Mouse (Mus musculus) hindbrain, embryonic 11.5 days (tissue): ENCODE results near the gene Ldhb. TPM values are rescaled to one million over a fixed set of nuclear protein-coding genes. Genes with fewer than 3 reads are reported as not detected.

ENCODE experiments used
- ATAC-seq: fragments of 200-750 bp; cut with Nextera tagmentation; 2 replicates; pipeline ENCODE4 v1.8.0; 2017; ENCODE audit warnings: mild to moderate bottlenecking, moderate TSS enrichment, moderate library complexity; ENCODE audit not compliant: low FRiP score
- DNase-seq: peaks from one replicate; pipeline ENCODE4 v3.0.0-alpha.2; 2015; ENCODE audit warnings: low spot score
- H3K27ac ChIP-seq: fragments of 300-500 bp; sonication (generic); 2 replicates; pipeline ENCODE4 v1.5.1; 2014; ENCODE audit warnings: mild to moderate bottlenecking, low read depth, low read length
- H3K27me3 ChIP-seq: fragments of 300-500 bp; sonication (generic); 2 replicates; pipeline ENCODE4 v1.6.1; 2014; ENCODE audit warnings: mild to moderate bottlenecking, low read length, moderate library complexity, mixed read lengths; ENCODE audit not compliant: control insufficient read depth, insufficient read depth
- H3K36me3 ChIP-seq: fragments of 300-500 bp; sonication (generic); 2 replicates; pipeline ENCODE4 v1.6.1; 2014; ENCODE audit warnings: mild to moderate bottlenecking, low read length, moderate library complexity, mixed read lengths; ENCODE audit not compliant: control insufficient read depth, insufficient read depth
- H3K4me1 ChIP-seq: fragments of 300-500 bp; sonication (generic); replicated peaks from 2 replicates; pipeline ENCODE4 v1.6.1; 2014; ENCODE audit warnings: low read length, mixed read lengths; ENCODE audit not compliant: control insufficient read depth, insufficient read depth
- H3K4me2 ChIP-seq: fragments of 300-500 bp; sonication (generic); replicated peaks from 2 replicates; pipeline ENCODE4 v1.6.1; 2014; ENCODE audit warnings: mild to moderate bottlenecking, low read depth, low read length
- H3K4me3 ChIP-seq: fragments of 300-500 bp; sonication (generic); 2 replicates; pipeline ENCODE4 v1.5.1; 2014; ENCODE audit warnings: low read depth, low read length
- H3K9ac ChIP-seq: fragments of 300-500 bp; sonication (generic); 2 replicates; pipeline ENCODE4 v1.6.1; 2014; ENCODE audit warnings: low read depth, low read length
- H3K9me3 ChIP-seq: fragments of 300-500 bp; sonication (generic); 2 replicates; pipeline ENCODE4 v1.6.1; 2016; ENCODE audit warnings: low read length; ENCODE audit not compliant: control insufficient read depth
- WGBS: fragments of 180-500 bp; shearing (Covaris S2); extraction: QIAGEN DNeasy Blood & Tissue Kit; methylation state at CpG from one replicate; pipeline ENCODE4 v1.1.7; 2014; 5-methylcytosine and 5-hydroxymethylcytosine counted together
- polyA plus RNA-seq: library from polyadenylated mRNA; unstranded; fragments of >200 nt; fragmentation: Nextera tagmentation; extraction: Ambion mirVana; gene quantifications from 2 replicates; pipeline ENCODE4 v1.2.1, GENCODE M21; 2014

The Ldhb gene
- 388 and 406 TPM in 2 replicates for polyA plus RNA-seq

DNA sequence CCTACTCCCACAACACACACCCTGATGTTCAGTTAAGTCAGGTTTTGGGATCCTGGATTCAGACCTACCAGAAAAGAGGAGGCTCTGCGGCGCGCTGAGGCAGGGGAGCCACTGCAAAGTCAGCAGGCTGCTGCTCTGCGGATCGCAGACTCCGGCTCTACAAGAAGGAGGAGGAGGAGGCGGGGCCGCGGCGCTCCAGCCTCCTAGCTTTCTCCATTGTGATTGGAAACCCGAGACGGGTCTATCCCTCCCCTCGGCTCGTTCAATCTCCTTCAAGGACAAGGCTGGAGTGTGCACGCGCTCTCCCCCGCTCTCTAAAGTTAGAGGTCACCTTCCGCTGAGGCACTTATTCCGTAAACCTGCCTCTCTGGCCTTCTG lies at the start of gene Ldhb:
Ldhb (minus strand) TSS at position 173 of the 378 bp plus-strand sequence.
- ATAC-seq (peak; percentile 97), DNase-seq (peak; percentile 89)
- peak within 1 kb of the TSS; percentile 57 for H3K4me2 ChIP-seq
- no peak within 1 kb of the TSS for H3K27ac ChIP-seq
- no peaks in the 10 kb centered on the region for H3K9me3 ChIP-seq
- peak within 1 kb of the TSS; percentile 54 for H3K4me3 ChIP-seq
- 0 out of 2 replicates have a peak, but pooled peaks cover 3% of the 10 kb centered on the region for H3K4me1 ChIP-seq
- H3K36me3 ChIP-seq = no peaks in the 10 kb centered on the region
- H3K9ac ChIP-seq = peak within 1 kb of the TSS; percentile 59
- WGBS = under 1% methylated on average over 19 of the region's 19 CpGs
- H3K27me3 ChIP-seq = peaks cover 4% of the 10 kb centered on the region; the same call in 1 of the 2 replicates

DNA sequence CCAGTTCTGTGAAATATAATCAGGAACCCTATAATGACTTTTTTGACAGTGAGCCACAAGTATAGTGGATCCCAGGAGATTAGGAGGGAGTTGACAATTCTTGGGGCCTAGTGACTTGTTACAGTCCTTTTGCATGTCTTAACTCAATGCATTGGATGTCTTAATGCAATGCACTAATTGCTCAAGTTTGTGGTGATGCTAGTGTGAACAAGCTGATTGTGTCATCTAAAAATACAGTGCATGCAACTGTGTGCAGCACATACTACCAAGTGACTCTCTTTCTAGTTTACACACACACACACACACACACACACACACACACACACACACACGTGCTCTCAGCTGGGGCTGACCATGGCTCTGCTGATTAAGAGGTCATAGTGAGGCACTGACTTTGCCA lies 48.2 kb upstream of the Ldhb start:
- Histone ChIP-seq H3K36me3 (no peaks in the 10 kb centered on the region), H3K27ac (no peak overlapping the region), H3K27me3 (no peaks in the 10 kb centered on the region), H3K9ac (no peak overlapping the region), H3K4me1 (no peaks in the 10 kb centered on the region), H3K4me2 (no peak overlapping the region), H3K9me3 (no peaks in the 10 kb centered on the region), H3K4me3 (no peak overlapping the region)
- WGBS = 42% methylated on average over 1 of the region's 1 CpGs
- DNase-seq = no peak
- no peak for ATAC-seq

DNA sequence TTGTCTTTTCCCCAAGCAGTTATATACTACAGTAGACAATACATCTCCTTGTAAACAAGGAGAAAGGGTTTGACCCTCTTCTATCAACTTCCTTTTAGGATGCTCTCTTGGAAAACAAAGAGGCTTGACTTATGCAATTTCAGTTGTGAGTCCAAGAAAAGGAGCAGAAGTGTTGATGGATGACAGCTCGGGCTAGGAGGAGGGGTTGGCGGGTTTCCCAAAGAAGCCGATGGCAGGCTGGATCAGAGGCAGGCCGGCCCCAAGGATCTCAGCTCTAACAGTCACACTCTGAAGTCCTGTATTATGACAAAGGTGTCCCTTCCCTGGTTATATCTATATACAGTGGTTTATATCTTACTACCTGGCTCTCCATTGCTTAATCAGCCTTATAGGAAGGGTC lies 43.7 kb upstream of the Ldhb start:
- no peak overlapping the region for H3K4me2 ChIP-seq
- ATAC-seq (no peak), DNase-seq (no peak)
- H3K27me3 ChIP-seq = no peaks in the 10 kb centered on the region
- 83% methylated on average over 4 of the region's 4 CpGs for WGBS
- no peak overlapping the region for H3K27ac ChIP-seq
- no peaks in the 10 kb centered on the region for H3K4me1 ChIP-seq
- no peak overlapping the region for H3K4me3 ChIP-seq
- H3K36me3 ChIP-seq = no peaks in the 10 kb centered on the region
- H3K9ac ChIP-seq = no peak overlapping the region
- no peaks in the 10 kb centered on the region for H3K9me3 ChIP-seq

- no peak for DNase-seq
- Histone ChIP-seq H3K27me3 (no peaks in the 10 kb centered on the region), H3K4me2 (no peak overlapping the region), H3K4me1 (no peaks in the 10 kb centered on the region), H3K36me3 (no peaks in the 10 kb centered on the region), H3K9ac (no peak overlapping the region), H3K9me3 (no peaks in the 10 kb centered on the region), H3K4me3 (no peak overlapping the region), H3K27ac (no peak overlapping the region)
- WGBS = 69% methylated on average over 4 of the region's 4 CpGs
- no peak for ATAC-seq
These were observed 43.1 kb upstream of the Ldhb start for GRCm38 (mm10) chr6:142550871-142551270.

DNA sequence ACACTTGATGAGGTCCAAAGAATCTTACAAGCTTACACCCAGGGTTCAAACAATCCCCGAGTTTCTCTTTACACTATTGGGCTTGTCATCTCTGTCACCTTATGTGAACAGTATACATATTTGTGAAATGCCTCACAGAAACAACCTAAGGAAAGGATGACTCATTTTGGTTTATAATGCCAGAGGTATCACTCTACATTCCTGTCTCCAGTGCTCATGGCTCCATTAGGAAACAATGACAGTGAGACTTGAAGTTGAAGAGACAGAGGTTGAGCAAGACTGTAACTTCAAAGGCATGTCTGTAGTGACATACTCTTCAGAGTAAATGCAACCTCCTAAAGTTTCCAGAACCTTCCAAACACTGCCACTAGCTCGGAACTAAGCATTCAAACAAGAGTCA lies 40.6 kb upstream of the Ldhb start:
- no peaks in the 10 kb centered on the region for H3K36me3 ChIP-seq
- H3K9ac ChIP-seq = no peak overlapping the region
- DNase-seq = no peak
- 84% methylated on average over 2 of the region's 2 CpGs for WGBS
- no peaks in the 10 kb centered on the region for H3K27me3 ChIP-seq
- ATAC-seq = no peak
- H3K27ac ChIP-seq = no peak overlapping the region
- H3K4me2 ChIP-seq = no peak overlapping the region
- H3K4me1 ChIP-seq = no peaks in the 10 kb centered on the region
- no peak overlapping the region for H3K4me3 ChIP-seq
- H3K9me3 ChIP-seq = no peaks in the 10 kb centered on the region

DNA sequence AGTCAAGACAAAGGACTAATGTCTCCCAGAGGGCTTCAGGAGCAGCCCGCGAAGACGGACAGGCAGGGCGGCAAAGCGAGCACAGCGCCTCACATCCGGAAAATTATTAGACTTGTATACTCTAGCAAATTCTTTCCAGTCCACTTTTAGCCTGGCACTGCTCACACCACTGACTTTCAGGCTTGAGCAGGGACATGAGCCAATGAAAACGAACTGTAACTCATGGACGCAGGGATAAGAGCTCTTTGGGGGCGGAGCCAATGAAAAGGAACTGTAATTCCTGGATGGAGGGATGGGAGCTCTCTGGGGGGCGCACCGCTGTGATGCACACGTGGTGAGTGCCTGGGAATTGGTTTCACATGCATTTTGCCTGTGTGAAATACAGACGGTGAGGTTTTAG lies 37.4 kb upstream of the Ldhb start:
- WGBS = 52% methylated on average over 14 of the region's 14 CpGs
- DNase-seq = no peak

DNA sequence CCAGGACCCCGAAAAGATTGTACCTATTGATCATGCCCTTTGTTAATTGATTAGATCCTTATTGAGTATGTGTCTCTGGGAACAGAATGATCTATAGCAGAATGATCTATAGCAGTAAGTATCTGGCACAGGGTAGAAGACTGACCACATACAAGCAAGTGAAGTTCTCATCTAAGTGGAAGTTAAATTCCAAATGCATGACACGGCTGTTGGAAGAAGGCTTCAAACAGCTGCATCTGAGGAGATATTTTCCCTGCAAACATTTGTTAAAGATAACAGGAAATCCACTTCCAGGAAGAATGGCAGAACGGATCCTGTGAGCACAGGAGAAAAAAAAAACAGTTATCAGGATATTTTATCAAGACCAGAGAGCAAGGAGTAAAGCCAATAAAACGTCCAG lies 35.9 kb upstream of the Ldhb start:
- Histone ChIP-seq H3K4me1 (no peaks in the 10 kb centered on the region), H3K4me2 (no peak overlapping the region), H3K4me3 (no peak overlapping the region), H3K9ac (no peak overlapping the region), H3K9me3 (no peaks in the 10 kb centered on the region), H3K36me3 (no peaks in the 10 kb centered on the region), H3K27ac (no peak overlapping the region), H3K27me3 (no peaks in the 10 kb centered on the region)
- WGBS = 80% methylated on average over 4 of the region's 4 CpGs
- no peak for ATAC-seq
- DNase-seq = no peak

More for the DNA sequence above, 37.4 kb upstream of the Ldhb start:
- ATAC-seq = no peak
- H3K36me3 ChIP-seq = no peaks in the 10 kb centered on the region
- H3K27me3 ChIP-seq = no peaks in the 10 kb centered on the region
- no peak overlapping the region for H3K9ac ChIP-seq
- H3K27ac ChIP-seq = no peak overlapping the region
- H3K4me1 ChIP-seq = no peaks in the 10 kb centered on the region
- no peak overlapping the region for H3K4me3 ChIP-seq
- H3K4me2 ChIP-seq = peak overlapping the region; percentile 20; the same call in 1 of the 2 replicates
- no peaks in the 10 kb centered on the region for H3K9me3 ChIP-seq

DNA sequence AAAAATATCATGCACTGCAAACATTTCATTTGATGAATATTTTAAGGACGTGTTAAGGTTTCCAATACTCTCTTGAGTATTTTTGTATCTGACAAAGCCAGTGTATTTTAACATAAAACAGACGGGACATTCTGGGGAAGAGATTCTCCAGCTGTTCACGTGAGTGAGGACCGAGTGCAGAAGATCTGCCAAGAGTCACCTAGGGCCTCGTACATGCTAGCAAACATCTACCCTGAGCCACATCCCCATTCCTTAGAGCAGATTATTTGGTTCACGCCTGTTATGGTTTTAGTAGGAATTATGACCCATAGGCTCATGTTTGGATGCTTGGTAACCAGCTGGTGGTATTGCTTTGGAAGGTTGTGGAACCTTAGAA lies 35.0 kb upstream of the Ldhb start:
- Histone ChIP-seq H3K4me2 (no peak overlapping the region), H3K27ac (no peak overlapping the region), H3K9me3 (no peaks in the 10 kb centered on the region), H3K9ac (no peak overlapping the region), H3K27me3 (no peaks in the 10 kb centered on the region), H3K4me1 (no peaks in the 10 kb centered on the region), H3K36me3 (no peaks in the 10 kb centered on the region), H3K4me3 (no peak overlapping the region)
- no peak for ATAC-seq
- 86% methylated on average over 6 of the region's 6 CpGs for WGBS
- DNase-seq = no peak

- Histone ChIP-seq H3K4me1 (no peaks in the 10 kb centered on the region), H3K4me2 (no peak overlapping the region), H3K4me3 (no peak overlapping the region), H3K27ac (no peak overlapping the region), H3K36me3 (no peaks in the 10 kb centered on the region), H3K9ac (no peak overlapping the region), H3K27me3 (no peaks in the 10 kb centered on the region), H3K9me3 (no peaks in the 10 kb centered on the region)
- ATAC-seq (no peak), DNase-seq (no peak)
- 84% methylated on average over 8 of the region's 8 CpGs for WGBS
These were observed 34.5 kb upstream of the Ldhb start for GRCm38 (mm10) chr6:142542082-142542799.
